ENCODE assay signal across 31 mouse cellular contexts in the genomic region with DNA sequence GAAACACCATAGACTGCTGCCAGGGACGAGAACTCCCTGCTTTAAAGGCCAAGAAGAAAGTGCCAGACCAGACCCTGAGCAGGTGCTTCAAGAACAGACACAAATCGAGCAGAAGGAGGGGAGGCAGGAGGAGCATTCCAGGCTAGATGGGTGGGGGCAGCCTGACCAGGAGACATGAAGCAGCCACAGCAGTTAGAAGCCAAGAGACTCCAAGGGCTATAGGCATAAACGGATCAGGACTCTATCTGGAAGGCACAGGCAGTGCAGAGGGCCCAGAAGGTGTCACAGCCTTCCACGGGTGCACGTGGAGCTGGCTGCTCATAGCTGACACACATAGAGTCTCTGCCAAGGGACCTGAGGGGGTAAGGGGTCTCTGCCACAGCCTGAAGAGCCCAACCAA. TPM values are rescaled to one million over a fixed set of nuclear protein-coding genes. Genes with fewer than 3 reads are reported as not detected.
"Had no signal": no experiment of that assay in that cellular context is flagged by ENCODE, and none has a peak within 500 bp of the region (broad histone marks: within the 10 kb centered on the region; RNA-seq: fewer than 3 reads in every experiment).

No protein-coding gene starts in this region.

- H3K9me3 ChIP-seq: limb, embryonic 10.5 days; limb, embryonic 12.5 days; limb, embryonic 13.5 days; limb, embryonic 15.5 days; liver, embryonic 12.5 days; liver, embryonic 13.5 days; liver, embryonic 15.5 days; lung, embryonic 15.5 days; megakaryocyte, embryonic 14.5 days; midbrain, embryonic 10.5 days; midbrain, embryonic 12.5 days; midbrain, embryonic 13.5 days; midbrain, embryonic 15.5 days; neural tube, embryonic 12.5 days had no signal

- H3K4me1 ChIP-seq: limb, embryonic 10.5 days; limb, embryonic 12.5 days; limb, embryonic 13.5 days; limb, embryonic 15.5 days; liver, embryonic 12.5 days; lung, embryonic 15.5 days; midbrain, embryonic 10.5 days; midbrain, embryonic 12.5 days; midbrain, embryonic 13.5 days; midbrain, embryonic 15.5 days; neural tube, embryonic 12.5 days had no signal

- H3K4me2 ChIP-seq: limb, embryonic 12.5 days; limb, embryonic 13.5 days; limb, embryonic 15.5 days; liver, embryonic 11.5 days; liver, embryonic 12.5 days; liver, embryonic 13.5 days; liver, embryonic 15.5 days; lung, embryonic 14.5 days; lung, embryonic 15.5 days; midbrain, embryonic 12.5 days; midbrain, embryonic 13.5 days; midbrain, embryonic 15.5 days; neural tube, embryonic 12.5 days had no signal

- H3K4me3 ChIP-seq: limb, embryonic 10.5 days; limb, embryonic 12.5 days; limb, embryonic 13.5 days; limb, embryonic 15.5 days; liver, embryonic 12.5 days; liver, embryonic 13.5 days; liver, embryonic 15.5 days; lung, embryonic 15.5 days; megakaryocyte, embryonic 14.5 days; midbrain, embryonic 10.5 days; midbrain, embryonic 12.5 days; midbrain, embryonic 13.5 days; midbrain, embryonic 15.5 days; myocyte; neural tube, embryonic 12.5 days had no signal

- H3K27me3 ChIP-seq: limb, embryonic 12.5 days; limb, embryonic 13.5 days; limb, embryonic 15.5 days; liver, embryonic 12.5 days; liver, embryonic 13.5 days; liver, embryonic 15.5 days; lung, embryonic 15.5 days; megakaryocyte, embryonic 14.5 days; midbrain, embryonic 12.5 days; midbrain, embryonic 13.5 days; midbrain, embryonic 15.5 days; neural tube, embryonic 12.5 days had no signal

- H3K27ac ChIP-seq: limb, embryonic 10.5 days; limb, embryonic 12.5 days; limb, embryonic 13.5 days; limb, embryonic 15.5 days; liver, embryonic 12.5 days; liver, embryonic 13.5 days; liver, embryonic 14.5 days; liver, embryonic 15.5 days; lung, embryonic 15.5 days; macrophage; midbrain, embryonic 10.5 days; midbrain, embryonic 12.5 days; midbrain, embryonic 13.5 days; midbrain, embryonic 15.5 days; neural tube, embryonic 12.5 days had no signal

- DNase-seq: left cerebral cortex, postnatal 4 days; liver; liver, embryonic 13.5 days; liver, postnatal 0 days; lung, adult 18-20 months; lung, adult 2 months; lung, embryonic 14.5 days; lung, postnatal 10 days; lung, postnatal 14 days; lung, postnatal 36 days; midbrain, embryonic 14.5 days had no signal

- ATAC-seq: liver, embryonic 12.5 days; liver, postnatal 0 days; lung, postnatal 0 days; midbrain, embryonic 13.5 days; midbrain, embryonic 15.5 days; midbrain, embryonic 16.5 days had no signal

- H3K9ac ChIP-seq: limb, embryonic 12.5 days; limb, embryonic 13.5 days; limb, embryonic 15.5 days; liver, embryonic 12.5 days; liver, embryonic 13.5 days; liver, embryonic 14.5 days; liver, embryonic 15.5 days; liver, postnatal 0 days; lung, embryonic 14.5 days; lung, embryonic 15.5 days; midbrain, embryonic 12.5 days; midbrain, embryonic 13.5 days; midbrain, embryonic 15.5 days; neural tube, embryonic 12.5 days had no signal

RNA-seq across cellular contexts. Expression of gene Brd3os, which starts 18.0 kb away (rescaled TPM):
- total RNA-seq: monocyte, adult 5-6 weeks had no signal
